Mouse (Mus musculus): Measurements from ENCODE around the gene Rnf141.

Gene Rnf141

GRCm38 (mm10) chr7:110768451-110769064 lies 75.7 kb downstream of the Rnf141 start:
- DNase-seq (ENCODE audit: low read depth, low spot score): no peak

- no peak for DNase-seq (ENCODE audit: low read depth, low spot score)
These were observed 76.3 kb downstream of the Rnf141 start, which contains the start of gene Ampd3 for GRCm38 (mm10) chr7:110768001-110768400. Gene Ampd3 (plus strand): TSS chr7:110768206.

GRCm38 (mm10) chr7:110762605-110763180 lies 81.6 kb downstream of the Rnf141 start:
- DNase-seq (ENCODE audit: low read depth, low spot score): no peak

- no peak for DNase-seq (ENCODE audit: low read depth, low spot score)
These were observed 87.8 kb downstream of the Rnf141 start for GRCm38 (mm10) chr7:110756440-110756839.

GRCm38 (mm10) chr7:110753926-110754330 lies 90.3 kb downstream of the Rnf141 start:
- no peak for DNase-seq (ENCODE audit: low read depth, low spot score)

- no peak for DNase-seq (ENCODE audit: low read depth, low spot score)
These were observed 90.9 kb downstream of the Rnf141 start for GRCm38 (mm10) chr7:110753310-110753709.

GRCm38 (mm10) chr7:110751634-110752033 lies 92.6 kb downstream of the Rnf141 start:
- DNase-seq (ENCODE audit: low read depth, low spot score): no peak

DNA sequence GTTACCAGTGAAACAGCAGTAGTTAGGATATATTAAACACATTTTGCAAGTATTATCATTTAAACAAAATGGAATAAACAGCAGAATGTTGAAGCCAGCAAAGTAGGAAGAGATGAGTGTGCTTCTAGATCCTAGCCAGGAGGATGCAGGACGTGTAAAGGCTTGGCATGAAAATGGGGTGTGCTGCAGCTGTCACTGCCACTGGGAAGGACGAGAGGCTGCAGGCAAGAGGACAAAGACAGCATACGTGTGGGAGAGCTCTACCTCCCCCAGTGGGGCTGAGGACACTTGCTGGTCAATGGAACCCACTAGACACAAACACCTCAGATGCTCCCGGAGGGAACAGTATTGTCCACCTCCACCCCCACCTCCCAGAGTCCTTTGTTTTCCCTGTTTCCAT lies 93.4 kb downstream of the Rnf141 start:
- DNase-seq (ENCODE audit: low read depth, low spot score): no peak
